Mouse (Mus musculus) stomach, postnatal 0 days (tissue): Measurements from ENCODE around the gene C2cd3. TPM values are rescaled to one million over a fixed set of nuclear protein-coding genes. Genes with fewer than 3 reads are reported as not detected.

ENCODE experiments used
- ATAC-seq: fragments of 200-750 bp; cut with Nextera tagmentation; 2 replicates; pipeline ENCODE4 v1.8.0; 2017; ENCODE audit not compliant: low FRiP score, low TSS enrichment
- DNase-seq: peaks from one replicate; pipeline ENCODE4 v3.0.0-alpha.2; 2016; ENCODE audit warnings: low spot score
- H3K27ac ChIP-seq: fragments of 300-500 bp; sonication (generic); replicated peaks from 2 replicates; pipeline ENCODE4 v1.5.1; 2014; ENCODE audit warnings: mild to moderate bottlenecking, control low read depth
- H3K27me3 ChIP-seq: fragments of 300-500 bp; sonication (generic); 2 replicates; pipeline ENCODE4 v1.6.1; 2014; ENCODE audit warnings: low read length; ENCODE audit not compliant: control insufficient read depth, insufficient read depth
- H3K36me3 ChIP-seq: fragments of 300-500 bp; sonication (generic); 2 replicates; pipeline ENCODE4 v1.6.1; 2014; ENCODE audit warnings: low read length, mixed read lengths; ENCODE audit not compliant: control insufficient read depth, insufficient read depth
- H3K4me1 ChIP-seq: fragments of 300-500 bp; sonication (generic); replicated peaks from 2 replicates; pipeline ENCODE4 v1.6.1; 2014; ENCODE audit warnings: antibody characterized with exemption; ENCODE audit not compliant: control insufficient read depth, insufficient read depth
- H3K4me2 ChIP-seq: fragments of 300-500 bp; sonication (generic); replicated peaks from 2 replicates; pipeline ENCODE4 v1.6.1; 2014; ENCODE audit warnings: low read depth, mild to moderate bottlenecking, control low read depth, moderate library complexity
- H3K4me3 ChIP-seq: fragments of 300-500 bp; sonication (generic); 2 replicates; pipeline ENCODE4 v1.5.1; 2014; ENCODE audit warnings: low read depth, low read length, control low read depth
- H3K9ac ChIP-seq: fragments of 300-500 bp; sonication (generic); 2 replicates; pipeline ENCODE4 v1.6.1; 2014; ENCODE audit warnings: mild to moderate bottlenecking, low read length, control low read depth, mixed read lengths
- H3K9me3 ChIP-seq: fragments of 300-500 bp; sonication (generic); 2 replicates; pipeline ENCODE4 v1.6.1; 2016; ENCODE audit warnings: low read length; ENCODE audit not compliant: control insufficient read depth
- CTCF ChIP-seq: IDR thresholded peaks from 2 replicates; pipeline ENCODE4 v1.5.1; 2016; ENCODE audit warnings: antibody characterized with exemption, low read depth, mild to moderate bottlenecking, moderate library complexity
- EP300 ChIP-seq: optimal IDR thresholded peaks from 2 replicates; pipeline ENCODE3; 2016; ENCODE audit warnings: antibody characterized with exemption
- WGBS: fragments of 180-500 bp; shearing (Covaris S2); extraction: QIAGEN DNeasy Blood & Tissue Kit; methylation state at CpG from one replicate; pipeline ENCODE4 v1.1.7; 2014; 5-methylcytosine and 5-hydroxymethylcytosine counted together
- polyA plus RNA-seq: library from polyadenylated mRNA; unstranded; fragments of >200 nt; fragmentation: Nextera tagmentation; extraction: Ambion mirVana; gene quantifications from 2 replicates; pipeline ENCODE4 v1.2.1, GENCODE M21; 2015

The C2cd3 gene
- polyA plus RNA-seq, 1 experiment from 2014 or later: 5.6 TPM

- peak overlapping the region; percentile 11 for H3K4me2 ChIP-seq
- no peak for TF ChIP-seq EP300
- no peak for TF ChIP-seq CTCF
- 96% methylated on average over 9 of the region's 9 CpGs for WGBS
- H3K4me1 ChIP-seq: peaks cover 7% of the 10 kb centered on the region
- no peaks in the 10 kb centered on the region for H3K9me3 ChIP-seq
- no peak overlapping the region for H3K9ac ChIP-seq
- ATAC-seq: no peak
- no peak overlapping the region for H3K4me3 ChIP-seq
- H3K27me3 ChIP-seq: no peaks in the 10 kb centered on the region
- H3K27ac ChIP-seq: no peak overlapping the region
- DNase-seq: no peak
- H3K36me3 ChIP-seq: peaks cover 21% of the 10 kb centered on the region; the same call in 1 of the 2 replicates
Measured at GRCm38 (mm10) chr7:100496791-100497190, 124.8 kb downstream of the C2cd3 start.

GRCm38 (mm10) chr7:100497402-100497801 lies 125.4 kb downstream of the C2cd3 start:
- Histone ChIP-seq H3K36me3 (peaks cover 21% of the 10 kb centered on the region; the same call in 1 of the 2 replicates), H3K27me3 (no peaks in the 10 kb centered on the region), H3K4me3 (no peak overlapping the region), H3K4me1 (peaks cover 7% of the 10 kb centered on the region), H3K4me2 (no peak overlapping the region), H3K9me3 (no peaks in the 10 kb centered on the region), H3K9ac (no peak overlapping the region), H3K27ac (no peak overlapping the region)
- TF ChIP-seq EP300: no peak
- no peak for TF ChIP-seq CTCF
- DNase-seq (no peak), ATAC-seq (no peak)
- 70% methylated on average over 4 of the region's 4 CpGs for WGBS

GRCm38 (mm10) chr7:100497982-100498381 lies 125.9 kb downstream of the C2cd3 start:
- Histone ChIP-seq H3K36me3 (peaks cover 21% of the 10 kb centered on the region; the same call in 1 of the 2 replicates), H3K9me3 (no peaks in the 10 kb centered on the region), H3K27me3 (no peaks in the 10 kb centered on the region), H3K4me1 (peaks cover 7% of the 10 kb centered on the region), H3K27ac (no peak overlapping the region), H3K9ac (no peak overlapping the region), H3K4me2 (no peak overlapping the region), H3K4me3 (no peak overlapping the region)
- ATAC-seq: no peak
- no peak for DNase-seq
- TF ChIP-seq CTCF (no peak), EP300 (no peak)
- whole genome bisulfite sequencing: 90% methylated on average over 13 of the region's 13 CpGs

- Histone ChIP-seq H3K9me3 (no peaks in the 10 kb centered on the region), H3K27me3 (no peaks in the 10 kb centered on the region), H3K9ac (no peak overlapping the region), H3K4me3 (no peak overlapping the region), H3K27ac (no peak overlapping the region), H3K36me3 (peaks cover 21% of the 10 kb centered on the region; the same call in 1 of the 2 replicates), H3K4me1 (peaks cover 7% of the 10 kb centered on the region), H3K4me2 (no peak overlapping the region)
- TF ChIP-seq EP300: no peak
- no peak for TF ChIP-seq CTCF
- no peak for ATAC-seq
- no peak for DNase-seq
Measured at GRCm38 (mm10) chr7:100499465-100499864, 127.4 kb downstream of the C2cd3 start.

GRCm38 (mm10) chr7:100500276-100500977 lies 128.4 kb downstream of the C2cd3 start:
- no peak overlapping the region for H3K4me3 ChIP-seq
- DNase-seq: no peak
- 57% methylated on average over 16 of the region's 16 CpGs for WGBS
- no peak for ATAC-seq
- no peak overlapping the region for H3K4me2 ChIP-seq
- H3K27ac ChIP-seq: no peak overlapping the region
- H3K4me1 ChIP-seq: peaks cover 7% of the 10 kb centered on the region
- no peaks in the 10 kb centered on the region for H3K27me3 ChIP-seq
- H3K9me3 ChIP-seq: no peaks in the 10 kb centered on the region
- peaks cover 21% of the 10 kb centered on the region; the same call in 1 of the 2 replicates for H3K36me3 ChIP-seq
- H3K9ac ChIP-seq: no peak overlapping the region
- TF ChIP-seq EP300: no peak
- TF ChIP-seq CTCF: no peak

- TF ChIP-seq CTCF (no peak), EP300 (no peak)
- DNase-seq: no peak
- Histone ChIP-seq H3K9ac (no peak overlapping the region), H3K4me1 (peaks cover 3% of the 10 kb centered on the region), H3K27me3 (no peaks in the 10 kb centered on the region), H3K36me3 (peaks cover 21% of the 10 kb centered on the region; the same call in 1 of the 2 replicates), H3K4me3 (no peak overlapping the region), H3K27ac (no peak overlapping the region), H3K4me2 (no peak overlapping the region), H3K9me3 (no peaks in the 10 kb centered on the region)
- ATAC-seq: no peak
- WGBS: 68% methylated on average over 6 of the region's 6 CpGs
Measured at GRCm38 (mm10) chr7:100501027-100501843, 129.2 kb downstream of the C2cd3 start.
